ENCODE assay signal across 8 mouse cellular contexts in the genomic region with DNA sequence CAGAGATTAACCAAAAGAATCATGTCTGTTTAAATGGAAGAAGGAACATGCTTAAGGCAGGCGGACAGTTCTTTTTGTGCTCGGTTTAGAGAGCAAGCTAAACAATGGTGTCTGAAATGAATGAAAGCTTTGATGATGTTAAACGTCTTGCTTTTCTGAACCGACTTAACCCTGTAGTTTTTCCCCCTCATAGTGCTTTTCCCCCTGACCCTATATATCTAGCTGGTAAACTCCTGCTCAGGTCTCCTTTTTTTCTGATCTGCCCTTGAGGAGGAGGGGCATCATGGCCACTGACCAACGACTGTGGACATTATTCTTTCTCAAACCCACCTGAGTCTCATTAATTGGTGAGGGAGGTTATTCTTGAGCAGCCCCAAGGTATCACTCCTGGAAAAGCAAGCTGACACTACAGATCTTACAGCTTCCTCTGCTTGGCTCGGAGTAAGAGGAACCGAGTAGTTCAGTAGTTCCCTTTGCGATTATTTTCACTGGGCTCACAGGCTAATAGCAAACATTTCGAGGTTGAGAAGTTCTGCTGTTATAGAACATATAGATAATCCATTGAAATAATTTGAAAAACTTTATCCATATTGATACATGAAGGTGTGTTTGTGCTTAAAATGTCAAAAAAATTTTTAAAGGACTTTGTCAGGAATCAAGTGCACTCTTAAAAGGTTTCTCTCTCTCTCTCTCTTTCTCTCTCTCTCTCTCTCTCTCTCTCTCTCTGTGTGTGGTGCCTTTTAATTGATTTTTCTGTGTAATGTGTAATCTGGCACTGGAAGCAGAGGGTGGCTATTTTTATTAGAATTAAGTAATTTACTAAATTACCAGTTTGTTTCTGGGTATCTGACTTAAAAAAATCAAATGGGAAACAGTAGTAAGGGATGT. TPM values are rescaled to one million over a fixed set of nuclear protein-coding genes. Genes with fewer than 3 reads are reported as not detected.
DNase-seq lines count a peak whose midpoint lies in the region; ATAC-seq lines count a peak whose summit lies in the region.

No protein-coding gene starts in this region.

- ATAC-seq in heart, embryonic 12.5 days (ENCODE audit: insufficient number of reproducible peaks, low FRiP score) = no peak
- ATAC-seq in embryonic facial prominence, embryonic 11.5 days (replicated peaks; ENCODE audit: insufficient number of reproducible peaks, low FRiP score, low TSS enrichment, low read depth) = no peak
- no peak for ATAC-seq in midbrain, embryonic 16.5 days
- ATAC-seq in erythroblast, adult 5-6 weeks (replicated peaks; ENCODE audit: low FRiP score, poor library complexity, severe bottlenecking) = no peak

- intact Hi-C loops in heart, postnatal 14 days (cut with DNase I) = loop anchor here (10.0 kb wide), 2 partner anchors 342 to 412 kb away; no protein-coding TSS in a partner anchor

- H3K27ac ChIP-seq in heart, embryonic 12.5 days (ENCODE audit: poor library complexity, severe bottlenecking) = no peak overlapping the region
- no peak overlapping the region for H3K27ac ChIP-seq in embryonic facial prominence, embryonic 11.5 days (replicated peaks; ENCODE audit: low read depth, low read length)
- peak overlapping the region; percentile 73 for H3K27ac ChIP-seq in midbrain, embryonic 16.5 days (ENCODE audit: low read length)

- no peaks in the 10 kb centered on the region for H3K27me3 ChIP-seq in heart, embryonic 12.5 days (replicated peaks)
- H3K27me3 ChIP-seq in embryonic facial prominence, embryonic 11.5 days (ENCODE audit: control insufficient read depth, insufficient read depth, low read length) = no peaks in the 10 kb centered on the region
- H3K27me3 ChIP-seq in midbrain, embryonic 16.5 days (ENCODE audit: control insufficient read depth, insufficient read depth, low read depth, low read length) = no peaks in the 10 kb centered on the region

- DNase-seq in heart, postnatal 14 days = no peak
- DNase-seq in embryonic facial prominence, embryonic 11.5 days (ENCODE audit: low spot score) = no peak
- DNase-seq in induced T-regulatory cell, adult 2 months (ENCODE audit: low read depth) = peak; percentile 10
- DNase-seq in testis, postnatal 14 days (ENCODE audit: low spot score) = no peak
- no peak for DNase-seq in left cerebral cortex, adult 11 months (ENCODE audit: low spot score)

- WGBS in heart, embryonic 12.5 days = 38% methylated on average over 9 of the region's 9 CpGs
- WGBS in embryonic facial prominence, embryonic 11.5 days = 23% methylated on average over 9 of the region's 9 CpGs
- WGBS in midbrain, embryonic 16.5 days = 12% methylated on average over 9 of the region's 9 CpGs

- H3K4me3 ChIP-seq in heart, embryonic 12.5 days = peak overlapping the region; percentile 82
- peak overlapping the region; percentile 87 for H3K4me3 ChIP-seq in embryonic facial prominence, embryonic 11.5 days (ENCODE audit: low read depth, low read length)
- H3K4me3 ChIP-seq in midbrain, embryonic 16.5 days (ENCODE audit: low read depth, low read length) = peak overlapping the region; percentile 96

- H3K4me2 ChIP-seq in heart, embryonic 12.5 days = peak overlapping the region; percentile 81
- peak overlapping the region; percentile 72 for H3K4me2 ChIP-seq in embryonic facial prominence, embryonic 11.5 days (ENCODE audit: low read depth, low read length)
- peak overlapping the region; percentile 69 for H3K4me2 ChIP-seq in midbrain, embryonic 16.5 days (ENCODE audit: low read length)

- no peaks in the 10 kb centered on the region for H3K36me3 ChIP-seq in heart, embryonic 12.5 days
- no peaks in the 10 kb centered on the region for H3K36me3 ChIP-seq in embryonic facial prominence, embryonic 11.5 days (replicated peaks; ENCODE audit: control insufficient read depth, insufficient read depth, low read depth, low read length)
- H3K36me3 ChIP-seq in midbrain, embryonic 16.5 days (ENCODE audit: control insufficient read depth, insufficient read depth, low read length) = no peaks in the 10 kb centered on the region

- peaks cover 9% of the 10 kb centered on the region for H3K4me1 ChIP-seq in heart, embryonic 12.5 days (replicated peaks)
- H3K4me1 ChIP-seq in embryonic facial prominence, embryonic 11.5 days (ENCODE audit: control insufficient read depth, insufficient read depth, low read length) = no peaks in the 10 kb centered on the region
- peaks cover 16% of the 10 kb centered on the region for H3K4me1 ChIP-seq in midbrain, embryonic 16.5 days (ENCODE audit: control insufficient read depth, insufficient read depth, low read length)

- H3K9me3 ChIP-seq in heart, embryonic 12.5 days (replicated peaks) = no peaks in the 10 kb centered on the region
- H3K9me3 ChIP-seq in embryonic facial prominence, embryonic 11.5 days (replicated peaks; ENCODE audit: control insufficient read depth, low read length) = no peaks in the 10 kb centered on the region
- H3K9me3 ChIP-seq in midbrain, embryonic 16.5 days (replicated peaks; ENCODE audit: control insufficient read depth, low read length, poor library complexity, severe bottlenecking) = no peaks in the 10 kb centered on the region

- H3K9ac ChIP-seq in heart, embryonic 12.5 days = peak overlapping the region; percentile 56; the same call in 1 of the 2 replicates
- peak overlapping the region; percentile 41; the same call in 1 of the 2 replicates for H3K9ac ChIP-seq in embryonic facial prominence, embryonic 11.5 days (replicated peaks; ENCODE audit: low read length)
- peak overlapping the region; percentile 93 for H3K9ac ChIP-seq in midbrain, embryonic 16.5 days (ENCODE audit: low read depth, low read length)

RNA-seq across cellular contexts. Expression of a gene that starts 2.5 kb away (rescaled TPM):
- polyA plus RNA-seq in heart, embryonic 12.5 days (2016; fragmentation: Nextera tagmentation; extraction: Ambion mirVana) = 16.9 and 17.3 TPM in 2 replicates
- total RNA-seq in heart, postnatal 14 days (2021) = 10 to 100 TPM; 15.2 to 15.7 TPM
- polyA plus RNA-seq in embryonic facial prominence, embryonic 11.5 days (2014; fragmentation: Nextera tagmentation; extraction: Ambion mirVana) = 28.3 and 34.7 TPM in 2 replicates
- 45.7 and 52.8 TPM in 2 replicates for polyA plus RNA-seq in midbrain, embryonic 16.5 days (2015; fragmentation: Nextera tagmentation; extraction: Ambion mirVana)
- total RNA-seq in erythroblast, adult 5-6 weeks (2015; ENCODE audit: low replicate concordance) = 0.84 TPM in 1 of 2 replicates, not detected in the other
- 0.60 and 2.6 TPM in 2 replicates for total RNA-seq in erythroblast, adult 5-6 weeks (2017; ENCODE audit: low replicate concordance)

Comparison
In these comparisons a context has a peak if more than half of its experiments do, and no peak if none do; other contexts are left out.
1. H3K9ac ChIP-seq: peak in every context shown above with its lines; median percentile 93 in midbrain, embryonic 16.5 days; 56 in heart, embryonic 12.5 days; 41 in embryonic facial prominence, embryonic 11.5 days.